Comparison of ENCODE assay signal across 22 mouse cellular contexts in genomic region chr11:116442129-116442866, GRCm38 (mm10). TPM values are rescaled to one million over a fixed set of nuclear protein-coding genes. Genes with fewer than 3 reads are reported as not detected.
DNase-seq lines count a peak whose midpoint lies in the region; ATAC-seq and TF ChIP-seq lines count a peak whose summit lies in the region.
"Had no signal": no experiment of that assay in that cellular context is flagged by ENCODE, and none has a peak within 500 bp of the region (broad histone marks: within the 10 kb centered on the region; RNA-seq: fewer than 3 reads in every experiment).

No protein-coding gene starts in this region.

- H3K36me3 ChIP-seq in forebrain, embryonic 14.5 days (ENCODE audit: control insufficient read depth, insufficient read depth, low read length) = peaks cover 23% of the 10 kb centered on the region
- peaks cover 27% of the 10 kb centered on the region for H3K36me3 ChIP-seq in forebrain, embryonic 10.5 days (replicated peaks)
- peaks cover 8% of the 10 kb centered on the region; the same call in 1 of the 2 replicates for H3K36me3 ChIP-seq in midbrain, embryonic 11.5 days (ENCODE audit: control insufficient read depth, insufficient read depth, low read length)
- peaks cover 10% of the 10 kb centered on the region for H3K36me3 ChIP-seq in midbrain, postnatal 0 days (ENCODE audit: insufficient read depth, low read length)
- peaks cover 30% of the 10 kb centered on the region for H3K36me3 ChIP-seq in embryonic facial prominence, embryonic 10.5 days (replicated peaks)

- peak overlapping the region; percentile 13; the same call in 1 of the 2 replicates for H3K9ac ChIP-seq in forebrain, embryonic 14.5 days (ENCODE audit: low read length)
- no peak overlapping the region; the same call in 1 of the 2 replicates for H3K9ac ChIP-seq in midbrain, embryonic 11.5 days (ENCODE audit: low read length)
- no peak overlapping the region for H3K9ac ChIP-seq in midbrain, postnatal 0 days (replicated peaks; ENCODE audit: low read length, poor library complexity, severe bottlenecking)
- H3K9ac ChIP-seq: forebrain, embryonic 13.5 days; hindbrain, embryonic 14.5 days; intestine, embryonic 15.5 days; liver, embryonic 14.5 days; lung, embryonic 15.5 days; midbrain, embryonic 12.5 days had no signal

- H3K9me3 ChIP-seq in forebrain, embryonic 14.5 days (replicated peaks; ENCODE audit: control insufficient read depth, low read length) = no peaks in the 10 kb centered on the region
- no peaks in the 10 kb centered on the region for H3K9me3 ChIP-seq in forebrain, embryonic 10.5 days
- H3K9me3 ChIP-seq in midbrain, embryonic 11.5 days (ENCODE audit: control insufficient read depth, low read length) = no peaks in the 10 kb centered on the region
- no peaks in the 10 kb centered on the region for H3K9me3 ChIP-seq in midbrain, postnatal 0 days (ENCODE audit: low read length)
- H3K9me3 ChIP-seq in embryonic facial prominence, embryonic 10.5 days = no peaks in the 10 kb centered on the region
- H3K9me3 ChIP-seq: forebrain, embryonic 13.5 days; intestine, embryonic 15.5 days; lung, embryonic 15.5 days; midbrain, embryonic 12.5 days had no signal

- no peak overlapping the region for H3K27ac ChIP-seq in forebrain, embryonic 14.5 days (ENCODE audit: low read depth, low read length)
- no peak overlapping the region for H3K27ac ChIP-seq in forebrain, embryonic 10.5 days
- H3K27ac ChIP-seq in midbrain, embryonic 11.5 days (ENCODE audit: low read depth, low read length) = no peak overlapping the region
- H3K27ac ChIP-seq in midbrain, postnatal 0 days (ENCODE audit: low read depth, low read length) = no peak overlapping the region
- peak overlapping the region; percentile 45; the same call in 1 of the 2 replicates for H3K27ac ChIP-seq in embryonic facial prominence, embryonic 10.5 days (replicated peaks)
- H3K27ac ChIP-seq: forebrain, embryonic 13.5 days; heart, adult 2 months; hindbrain, embryonic 14.5 days; intestine, embryonic 15.5 days; liver, embryonic 14.5 days; lung, embryonic 15.5 days had no signal

- H3K4me3 ChIP-seq in forebrain, embryonic 14.5 days (ENCODE audit: low read depth, low read length) = no peak overlapping the region
- H3K4me3 ChIP-seq in forebrain, embryonic 10.5 days = no peak overlapping the region
- H3K4me3 ChIP-seq in midbrain, embryonic 11.5 days (ENCODE audit: low read depth, low read length) = no peak overlapping the region
- H3K4me3 ChIP-seq in midbrain, postnatal 0 days (ENCODE audit: low read depth, low read length) = no peak overlapping the region
- H3K4me3 ChIP-seq in embryonic facial prominence, embryonic 10.5 days = no peak overlapping the region
- H3K4me3 ChIP-seq: forebrain, embryonic 13.5 days; heart, adult 2 months; intestine, embryonic 15.5 days; lung, embryonic 15.5 days; midbrain, embryonic 12.5 days had no signal

- H3K4me1 ChIP-seq in forebrain, embryonic 14.5 days (ENCODE audit: control insufficient read depth, insufficient read depth, low read length) = no peaks in the 10 kb centered on the region
- peaks cover 39% of the 10 kb centered on the region for H3K4me1 ChIP-seq in forebrain, embryonic 10.5 days
- H3K4me1 ChIP-seq in midbrain, embryonic 11.5 days (ENCODE audit: control insufficient read depth, insufficient read depth, low read length) = no peaks in the 10 kb centered on the region; the same call in 1 of the 2 replicates
- H3K4me1 ChIP-seq in midbrain, postnatal 0 days (ENCODE audit: insufficient read depth, low read length) = no peaks in the 10 kb centered on the region; the same call in 1 of the 2 replicates
- H3K4me1 ChIP-seq in embryonic facial prominence, embryonic 10.5 days = peaks cover 40% of the 10 kb centered on the region

- no peak for TF ChIP-seq CTCF in midbrain, postnatal 0 days (IDR thresholded peaks at IDR 0.05)

- ATAC-seq in forebrain, embryonic 14.5 days = no peak
- ATAC-seq in midbrain, embryonic 11.5 days (ENCODE audit: low FRiP score) = no peak
- no peak for ATAC-seq in midbrain, postnatal 0 days (ENCODE audit: low FRiP score)
- ATAC-seq: forebrain, embryonic 13.5 days; intestine, embryonic 15.5 days had no signal

- peaks cover 7% of the 10 kb centered on the region for H3K27me3 ChIP-seq in forebrain, embryonic 14.5 days (replicated peaks; ENCODE audit: control insufficient read depth, insufficient read depth, low read length)
- peaks cover 13% of the 10 kb centered on the region for H3K27me3 ChIP-seq in forebrain, embryonic 10.5 days (ENCODE audit: poor library complexity, severe bottlenecking)
- peaks cover 5% of the 10 kb centered on the region; the same call in 1 of the 2 replicates for H3K27me3 ChIP-seq in midbrain, embryonic 11.5 days (ENCODE audit: control insufficient read depth, insufficient read depth, low read length)
- no peaks in the 10 kb centered on the region; the same call in 1 of the 2 replicates for H3K27me3 ChIP-seq in midbrain, postnatal 0 days (ENCODE audit: insufficient read depth, low read length)
- peaks cover 13% of the 10 kb centered on the region for H3K27me3 ChIP-seq in embryonic facial prominence, embryonic 10.5 days (replicated peaks; ENCODE audit: low read depth, poor library complexity, severe bottlenecking)

- H3K4me2 ChIP-seq in forebrain, embryonic 14.5 days (ENCODE audit: low read length) = no peak overlapping the region
- H3K4me2 ChIP-seq in midbrain, embryonic 11.5 days = no peak overlapping the region
- H3K4me2 ChIP-seq in midbrain, postnatal 0 days (ENCODE audit: low read depth, low read length, poor library complexity, severe bottlenecking) = no peak overlapping the region
- H3K4me2 ChIP-seq: forebrain, embryonic 13.5 days; hindbrain, embryonic 14.5 days; intestine, embryonic 15.5 days; lung, embryonic 15.5 days; midbrain, embryonic 12.5 days had no signal

- no peak for DNase-seq in forebrain, embryonic 14.5 days (ENCODE audit: low spot score)
- no peak for DNase-seq in forebrain, embryonic 10.5 days (ENCODE audit: extremely low spot score, low spot score)
- DNase-seq in midbrain, embryonic 11.5 days (ENCODE audit: low spot score, missing footprints) = peak; percentile 75
- DNase-seq in midbrain, postnatal 0 days (ENCODE audit: low spot score) = no peak
- no peak for DNase-seq in embryonic facial prominence, embryonic 10.5 days (ENCODE audit: low spot score)
- no peak for DNase-seq in cerebellum, postnatal 36 days
- no peak for DNase-seq in layer of hippocampus, adult 9-11 months
- DNase-seq: cerebellum, adult 11-12 months; heart, adult 2 months; heart, postnatal 10 days; kidney, adult 9 months; lung, postnatal 4 days; retina, postnatal 1 day; right cerebral cortex, postnatal 4 days; thymus, postnatal 14 days had no signal

- 82% methylated on average over 15 of the region's 15 CpGs for WGBS in forebrain, embryonic 14.5 days
- 84% methylated on average over 15 of the region's 15 CpGs for WGBS in forebrain, embryonic 10.5 days
- WGBS in midbrain, embryonic 11.5 days = 83% methylated on average over 15 of the region's 15 CpGs
- WGBS in midbrain, postnatal 0 days = 83% methylated on average over 15 of the region's 15 CpGs
- 83% methylated on average over 15 of the region's 15 CpGs for WGBS in embryonic facial prominence, embryonic 10.5 days

RNA-seq across cellular contexts. Expression of gene Ubald2, which starts 8.4 kb away (rescaled TPM):
- 95.5 and 100 TPM in 2 replicates for polyA plus RNA-seq in forebrain, embryonic 14.5 days (2014; fragmentation: Nextera tagmentation; extraction: Ambion mirVana)
- polyA plus RNA-seq in forebrain, embryonic 10.5 days (2016; fragmentation: Nextera tagmentation; extraction: Ambion mirVana) = 31.6 and 33.1 TPM in 2 replicates
- 72.3 and 83.0 TPM in 2 replicates for polyA plus RNA-seq in midbrain, embryonic 11.5 days (2014; fragmentation: Nextera tagmentation; extraction: Ambion mirVana)
- total RNA-seq in midbrain, postnatal 0 days (2014; rRNA removed) = 81.0 and 85.9 TPM in 2 replicates
- 40.1 and 40.9 TPM in 2 replicates for polyA plus RNA-seq in midbrain, postnatal 0 days (2015; fragmentation: Nextera tagmentation; extraction: Ambion mirVana)
- 43.7 and 46.4 TPM in 2 replicates for polyA plus RNA-seq in embryonic facial prominence, embryonic 10.5 days (2016; fragmentation: Nextera tagmentation; extraction: Ambion mirVana)

RNA-seq across cellular contexts. Expression of gene Qrich2, which starts 23.7 kb away (rescaled TPM):
- polyA plus RNA-seq in forebrain, embryonic 14.5 days (2014; fragmentation: Nextera tagmentation; extraction: Ambion mirVana) = not detected in 2 replicates
- 0.16 and 0.24 TPM in 2 replicates for polyA plus RNA-seq in forebrain, embryonic 10.5 days (2016; fragmentation: Nextera tagmentation; extraction: Ambion mirVana)
- 0.08 and 0.14 TPM in 2 replicates for polyA plus RNA-seq in midbrain, embryonic 11.5 days (2014; fragmentation: Nextera tagmentation; extraction: Ambion mirVana)
- total RNA-seq in midbrain, postnatal 0 days (2014; rRNA removed) = not detected in 2 replicates
- polyA plus RNA-seq in midbrain, postnatal 0 days (2015; fragmentation: Nextera tagmentation; extraction: Ambion mirVana) = 0.14 and 0.15 TPM in 2 replicates
- polyA plus RNA-seq in embryonic facial prominence, embryonic 10.5 days (2016; fragmentation: Nextera tagmentation; extraction: Ambion mirVana) = 0.23 and 0.44 TPM in 2 replicates
- total RNA-seq: gastrocnemius, postnatal 14 days; heart, adult 2 months; heart, postnatal 10 days had no signal
- polyA plus RNA-seq: forebrain, embryonic 13.5 days; hindbrain, embryonic 14.5 days; lung, embryonic 15.5 days; midbrain, embryonic 12.5 days had no signal

RNA-seq across cellular contexts. Expression of gene Rnf157, which starts 29.5 kb away (rescaled TPM):
- 16.3 and 21.5 TPM in 2 replicates for polyA plus RNA-seq in forebrain, embryonic 14.5 days (2014; fragmentation: Nextera tagmentation; extraction: Ambion mirVana)
- polyA plus RNA-seq in forebrain, embryonic 10.5 days (2016; fragmentation: Nextera tagmentation; extraction: Ambion mirVana) = 5.5 and 5.7 TPM in 2 replicates
- polyA plus RNA-seq in midbrain, embryonic 11.5 days (2014; fragmentation: Nextera tagmentation; extraction: Ambion mirVana) = 17.8 and 18.1 TPM in 2 replicates
- 113 and 138 TPM in 2 replicates for total RNA-seq in midbrain, postnatal 0 days (2014; rRNA removed)
- 53.7 and 57.0 TPM in 2 replicates for polyA plus RNA-seq in midbrain, postnatal 0 days (2015; fragmentation: Nextera tagmentation; extraction: Ambion mirVana)
- polyA plus RNA-seq in embryonic facial prominence, embryonic 10.5 days (2016; fragmentation: Nextera tagmentation; extraction: Ambion mirVana) = 12.7 and 15.7 TPM in 2 replicates

RNA-seq across cellular contexts. Expression of gene Prpsap1, which starts 51.7 kb away (rescaled TPM):
- polyA plus RNA-seq in forebrain, embryonic 14.5 days (2014; fragmentation: Nextera tagmentation; extraction: Ambion mirVana) = 138 and 153 TPM in 2 replicates
- 200 and 209 TPM in 2 replicates for polyA plus RNA-seq in forebrain, embryonic 10.5 days (2016; fragmentation: Nextera tagmentation; extraction: Ambion mirVana)
- polyA plus RNA-seq in midbrain, embryonic 11.5 days (2014; fragmentation: Nextera tagmentation; extraction: Ambion mirVana) = 173 and 183 TPM in 2 replicates
- 110 and 113 TPM in 2 replicates for total RNA-seq in midbrain, postnatal 0 days (2014; rRNA removed)
- polyA plus RNA-seq in midbrain, postnatal 0 days (2015; fragmentation: Nextera tagmentation; extraction: Ambion mirVana) = 156 and 157 TPM in 2 replicates
- polyA plus RNA-seq in embryonic facial prominence, embryonic 10.5 days (2016; fragmentation: Nextera tagmentation; extraction: Ambion mirVana) = 233 and 242 TPM in 2 replicates
